26 mouse cellular contexts compared by ENCODE assay signal in the genomic region with DNA sequence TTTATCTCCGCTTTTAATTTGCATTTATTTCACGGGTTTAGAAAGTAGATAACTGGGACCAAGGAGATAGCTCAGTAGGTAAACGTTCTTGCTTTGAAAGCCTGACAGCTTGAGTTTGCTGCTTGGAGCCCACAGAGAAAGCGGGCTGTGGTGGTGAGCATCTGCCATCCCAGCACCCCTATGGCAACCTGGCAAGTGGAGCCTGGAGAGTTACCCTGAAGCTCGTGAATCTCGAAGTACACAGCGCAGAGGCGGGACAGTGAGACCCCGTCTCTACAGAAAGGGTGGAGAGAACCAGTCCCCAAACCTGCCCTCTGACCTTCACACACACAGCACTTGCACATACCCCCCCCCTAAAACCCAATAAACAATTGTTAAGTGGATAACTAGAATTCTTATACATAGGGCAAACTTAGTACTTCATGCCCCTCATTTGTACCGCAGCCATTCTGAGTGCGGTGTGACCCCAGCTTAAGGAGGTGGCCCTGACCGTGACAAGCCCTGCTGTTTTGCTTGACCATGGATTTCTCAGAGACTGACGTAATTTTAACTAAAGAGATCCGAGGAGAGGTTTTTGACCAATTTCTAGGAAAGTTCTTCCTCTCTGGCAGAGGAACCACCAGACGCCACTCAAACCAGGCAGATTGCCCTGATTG. TPM values are rescaled to one million over a fixed set of nuclear protein-coding genes. Genes with fewer than 3 reads are reported as not detected.
DNase-seq lines count a peak whose midpoint lies in the region; ATAC-seq lines count a peak whose summit lies in the region.
"Had no signal": no experiment of that assay in that cellular context is flagged by ENCODE, and none has a peak within 500 bp of the region (broad histone marks: within the 10 kb centered on the region; RNA-seq: fewer than 3 reads in every experiment).

No protein-coding gene starts in this region.

- no peak for DNase-seq in hindbrain, embryonic 11.5 days (ENCODE audit: low spot score)
- DNase-seq in frontal cortex, postnatal 36 days (ENCODE audit: low spot score in 2 of 2): no peak
- DNase-seq in lung, postnatal 14 days: no peak
- DNase-seq: B cell, adult 2 months; cerebellum, adult 8-10 months; cerebellum, postnatal 36 days; embryo, embryonic 11 days; gastrocnemius, postnatal 10 days; kidney, postnatal 25 days; liver; lung, postnatal 4 days; right cerebral cortex, postnatal 14 days; spleen, adult 18-20 months had no signal

- H3K36me3 ChIP-seq in hindbrain, embryonic 12.5 days: no peaks in the 10 kb centered on the region
- no peaks in the 10 kb centered on the region for H3K36me3 ChIP-seq in hindbrain, embryonic 11.5 days (ENCODE audit: control insufficient read depth, insufficient read depth, low read length)
- no peaks in the 10 kb centered on the region for H3K36me3 ChIP-seq in forebrain, embryonic 15.5 days
- no peaks in the 10 kb centered on the region for H3K36me3 ChIP-seq in midbrain, embryonic 12.5 days
- no peaks in the 10 kb centered on the region for H3K36me3 ChIP-seq in neural tube, embryonic 15.5 days
- H3K36me3 ChIP-seq: G1E; intestine, embryonic 15.5 days; limb, embryonic 10.5 days; liver, embryonic 15.5 days; lung, embryonic 15.5 days had no signal

- H3K4me2 ChIP-seq in hindbrain, embryonic 12.5 days (replicated peaks): no peak overlapping the region
- no peak overlapping the region for H3K4me2 ChIP-seq in hindbrain, embryonic 11.5 days (replicated peaks; ENCODE audit: low read depth, low read length)
- no peak overlapping the region for H3K4me2 ChIP-seq in forebrain, embryonic 15.5 days (replicated peaks)
- H3K4me2 ChIP-seq in midbrain, embryonic 12.5 days (replicated peaks): no peak overlapping the region
- H3K4me2 ChIP-seq in neural tube, embryonic 15.5 days: peak overlapping the region; percentile 2; the same call in 1 of the 2 replicates
- H3K4me2 ChIP-seq: heart, embryonic 11.5 days; intestine, embryonic 15.5 days; liver, embryonic 15.5 days; lung, embryonic 15.5 days had no signal

- H3K9me3 ChIP-seq in hindbrain, embryonic 12.5 days (replicated peaks): no peaks in the 10 kb centered on the region
- H3K9me3 ChIP-seq in hindbrain, embryonic 11.5 days (ENCODE audit: control insufficient read depth, low read length): no peaks in the 10 kb centered on the region
- no peaks in the 10 kb centered on the region for H3K9me3 ChIP-seq in forebrain, embryonic 15.5 days
- no peaks in the 10 kb centered on the region for H3K9me3 ChIP-seq in midbrain, embryonic 12.5 days
- H3K9me3 ChIP-seq in neural tube, embryonic 15.5 days (replicated peaks): no peaks in the 10 kb centered on the region
- H3K9me3 ChIP-seq: G1E; intestine, embryonic 15.5 days; limb, embryonic 10.5 days; liver, embryonic 15.5 days; lung, embryonic 15.5 days had no signal

- 0 out of 2 replicates have a peak overlapping the region, but pooled peaks have one; percentile 13 for H3K9ac ChIP-seq in hindbrain, embryonic 12.5 days
- H3K9ac ChIP-seq in hindbrain, embryonic 11.5 days (ENCODE audit: low read depth, low read length): no peak overlapping the region
- H3K9ac ChIP-seq in forebrain, embryonic 15.5 days (replicated peaks): no peak overlapping the region
- no peak overlapping the region for H3K9ac ChIP-seq in midbrain, embryonic 12.5 days (replicated peaks)
- no peak overlapping the region for H3K9ac ChIP-seq in neural tube, embryonic 15.5 days (replicated peaks)
- H3K9ac ChIP-seq: intestine, embryonic 15.5 days; liver, embryonic 15.5 days; lung, embryonic 15.5 days had no signal

- H3K27me3 ChIP-seq in hindbrain, embryonic 12.5 days: no peaks in the 10 kb centered on the region
- no peaks in the 10 kb centered on the region for H3K27me3 ChIP-seq in hindbrain, embryonic 11.5 days (ENCODE audit: control insufficient read depth, insufficient read depth, low read length)
- no peaks in the 10 kb centered on the region for H3K27me3 ChIP-seq in forebrain, embryonic 15.5 days
- no peaks in the 10 kb centered on the region for H3K27me3 ChIP-seq in midbrain, embryonic 12.5 days
- H3K27me3 ChIP-seq in neural tube, embryonic 15.5 days (replicated peaks): no peaks in the 10 kb centered on the region
- H3K27me3 ChIP-seq: intestine, embryonic 15.5 days; Patski had no signal

- H3K4me3 ChIP-seq in hindbrain, embryonic 12.5 days: no peak overlapping the region
- H3K4me3 ChIP-seq in hindbrain, embryonic 11.5 days (ENCODE audit: low read depth, low read length): no peak overlapping the region
- H3K4me3 ChIP-seq in forebrain, embryonic 15.5 days: no peak overlapping the region
- no peak overlapping the region for H3K4me3 ChIP-seq in midbrain, embryonic 12.5 days
- H3K4me3 ChIP-seq in neural tube, embryonic 15.5 days (replicated peaks): no peak overlapping the region
- H3K4me3 ChIP-seq: intestine, embryonic 15.5 days; layer of hippocampus, adult 2 months; limb, embryonic 10.5 days; liver, embryonic 15.5 days; lung, embryonic 15.5 days; myocyte had no signal

- WGBS in hindbrain, embryonic 12.5 days: 56% methylated on average over 15 of the region's 15 CpGs
- 63% methylated on average over 15 of the region's 15 CpGs for WGBS in hindbrain, embryonic 11.5 days
- whole genome bisulfite sequencing in forebrain, embryonic 15.5 days: 65% methylated on average over 15 of the region's 15 CpGs
- WGBS in midbrain, embryonic 12.5 days: 49% methylated on average over 15 of the region's 15 CpGs
- 47% methylated on average over 15 of the region's 15 CpGs for WGBS in neural tube, embryonic 15.5 days

- no peak for ATAC-seq in hindbrain, embryonic 12.5 days (ENCODE audit: low FRiP score)
- ATAC-seq in hindbrain, embryonic 11.5 days (ENCODE audit: low FRiP score): no peak
- ATAC-seq in forebrain, embryonic 15.5 days (replicated peaks): no peak
- no peak; the same call in 1 of the 2 replicates for ATAC-seq in midbrain, embryonic 12.5 days (ENCODE audit: low FRiP score, low read depth)
- ATAC-seq in neural tube, embryonic 15.5 days (ENCODE audit: low FRiP score): no peak
- ATAC-seq: intestine, embryonic 15.5 days; Patski had no signal

- H3K27ac ChIP-seq in hindbrain, embryonic 12.5 days: no peak overlapping the region; the same call in 1 of the 2 replicates
- H3K27ac ChIP-seq in hindbrain, embryonic 11.5 days (ENCODE audit: low read depth, low read length): no peak overlapping the region
- 0 out of 2 replicates have a peak overlapping the region, but pooled peaks have one; percentile 9 for H3K27ac ChIP-seq in forebrain, embryonic 15.5 days (replicated peaks)
- peak overlapping the region; percentile 58; the same call in 1 of the 2 replicates for H3K27ac ChIP-seq in midbrain, embryonic 12.5 days (replicated peaks)
- no peak overlapping the region for H3K27ac ChIP-seq in neural tube, embryonic 15.5 days (replicated peaks)
- H3K27ac ChIP-seq: intestine, embryonic 15.5 days; layer of hippocampus, adult 2 months; limb, embryonic 10.5 days; liver, embryonic 15.5 days; lung, embryonic 15.5 days had no signal

- peaks cover 63% of the 10 kb centered on the region for H3K4me1 ChIP-seq in hindbrain, embryonic 12.5 days
- peaks cover 2% of the 10 kb centered on the region; the same call in 1 of the 2 replicates for H3K4me1 ChIP-seq in hindbrain, embryonic 11.5 days (replicated peaks; ENCODE audit: control insufficient read depth, insufficient read depth, low read length)
- peaks cover 47% of the 10 kb centered on the region for H3K4me1 ChIP-seq in forebrain, embryonic 15.5 days
- H3K4me1 ChIP-seq in midbrain, embryonic 12.5 days: peaks cover 83% of the 10 kb centered on the region
- peaks cover 42% of the 10 kb centered on the region for H3K4me1 ChIP-seq in neural tube, embryonic 15.5 days
- H3K4me1 ChIP-seq: liver, embryonic 15.5 days had no signal

RNA-seq across cellular contexts. Expression of a gene that starts 27.4 kb away (rescaled TPM):
- polyA plus RNA-seq in hindbrain, embryonic 12.5 days (2016; fragmentation: Nextera tagmentation; extraction: Ambion mirVana): 36.7 and 42.9 TPM in 2 replicates
- 27.3 and 30.1 TPM in 2 replicates for polyA plus RNA-seq in hindbrain, embryonic 11.5 days (2014; fragmentation: Nextera tagmentation; extraction: Ambion mirVana)
- polyA plus RNA-seq in forebrain, embryonic 15.5 days (2015; fragmentation: Nextera tagmentation; extraction: Ambion mirVana): 31.5 and 34.0 TPM in 2 replicates
- 67.6 and 71.9 TPM in 2 replicates for polyA plus RNA-seq in midbrain, embryonic 12.5 days (2016; fragmentation: Nextera tagmentation; extraction: Ambion mirVana)
- 16.9 and 17.2 TPM in 2 replicates for polyA plus RNA-seq in neural tube, embryonic 15.5 days (2015; fragmentation: Nextera tagmentation; extraction: Ambion mirVana)
- polyA plus RNA-seq: G1E, myocyte had no signal

Comparison
In these comparisons a context has a peak if more than half of its experiments do, and no peak if none do; other contexts are left out.
1. H3K27ac ChIP-seq: peak in forebrain, embryonic 15.5 days (single experiment) and midbrain, embryonic 12.5 days (single experiment); none in hindbrain, embryonic 12.5 days (single experiment), hindbrain, embryonic 11.5 days (single experiment) and neural tube, embryonic 15.5 days (single experiment).